Mouse (Mus musculus) heart, postnatal 0 days (tissue): ENCODE data around the gene Gm45140.

Experiments used
- CTCF ChIP-seq: IDR thresholded peaks from 2 replicates; pipeline ENCODE4 v1.5.1; 2016; ENCODE audit warnings: antibody characterized with exemption, control low read depth, low read depth
- EP300 ChIP-seq: IDR thresholded peaks from 2 replicates; pipeline ENCODE4 v1.6.1; 2016; ENCODE audit warnings: antibody characterized with exemption, low read depth

- TF ChIP-seq CTCF (no peak), EP300 (no peak)
Observed at GRCm38 (mm10) chr6:87873963-87874362, 38.4 kb upstream of the Gm45140 start.
